Mouse (Mus musculus) ES-Bruce4 (cell line): ENCODE data around the gene Rasgef1b. TPM values are rescaled to one million over a fixed set of nuclear protein-coding genes. Genes with fewer than 3 reads are reported as not detected.

Source experiments
- H3K27ac ChIP-seq: 2 replicates; pipeline ENCODE4 v1.5.1; 2012; ENCODE audit warnings: low read length, inconsistent platforms; ENCODE audit not compliant: insufficient read depth
- H3K27me3 ChIP-seq: 2 replicates; pipeline ENCODE4 v1.6.1; 2012; ENCODE audit warnings: mild to moderate bottlenecking, low read length, inconsistent platforms; ENCODE audit not compliant: control insufficient read depth, poor library complexity, insufficient read depth, severe bottlenecking
- H3K36me3 ChIP-seq: 2 replicates; pipeline ENCODE4 v1.6.1; 2012; ENCODE audit warnings: inconsistent platforms, mild to moderate bottlenecking, low read length, moderate library complexity; ENCODE audit not compliant: control insufficient read depth, poor library complexity, insufficient read depth, severe bottlenecking
- H3K4me1 ChIP-seq: one replicate; pipeline ENCODE4 v1.8.1; 2011; ENCODE audit warnings: low read length; ENCODE audit not compliant: control insufficient read depth, insufficient read depth
- H3K4me3 ChIP-seq: 2 replicates; pipeline ENCODE4 v1.5.1; 2011; ENCODE audit warnings: low read depth, mild to moderate bottlenecking, low read length
- H3K9ac ChIP-seq: 2 replicates; pipeline ENCODE4 v1.6.1; 2012; ENCODE audit warnings: low read depth, mild to moderate bottlenecking, inconsistent platforms; ENCODE audit not compliant: poor library complexity, severe bottlenecking
- H3K9me3 ChIP-seq: replicated peaks from 2 replicates; pipeline ENCODE4 v1.6.1; 2012; ENCODE audit warnings: mild to moderate bottlenecking, low read length, inconsistent platforms; ENCODE audit not compliant: control insufficient read depth, poor library complexity, insufficient read depth, severe bottlenecking
- CTCF ChIP-seq: IDR thresholded peaks from one replicate; pipeline ENCODE4 v1.8.1; 2011; ENCODE audit warnings: low read depth, low read length
- EP300 ChIP-seq: IDR thresholded peaks from 2 replicates; pipeline ENCODE4 v1.6.1; 2011; ENCODE audit warnings: low read depth, low read length; ENCODE audit not compliant: insufficient read depth
- POLR2A ChIP-seq: IDR thresholded peaks from one replicate; pipeline ENCODE4 v1.8.1; 2011; ENCODE audit warnings: low read length; ENCODE audit not compliant: insufficient read depth
- polyA plus RNA-seq: library from polyadenylated mRNA; stranded (reverse); fragments of >200 nt; gene quantifications from 2 replicates; pipeline ENCODE4 v1.2.4, GENCODE M21; 2011; ENCODE audit warnings: low read depth; ENCODE audit not compliant: missing spikeins, insufficient read depth, insufficient read length

Gene Rasgef1b
- polyA plus RNA-seq, 1 experiment, result 1.9 TPM

DNA sequence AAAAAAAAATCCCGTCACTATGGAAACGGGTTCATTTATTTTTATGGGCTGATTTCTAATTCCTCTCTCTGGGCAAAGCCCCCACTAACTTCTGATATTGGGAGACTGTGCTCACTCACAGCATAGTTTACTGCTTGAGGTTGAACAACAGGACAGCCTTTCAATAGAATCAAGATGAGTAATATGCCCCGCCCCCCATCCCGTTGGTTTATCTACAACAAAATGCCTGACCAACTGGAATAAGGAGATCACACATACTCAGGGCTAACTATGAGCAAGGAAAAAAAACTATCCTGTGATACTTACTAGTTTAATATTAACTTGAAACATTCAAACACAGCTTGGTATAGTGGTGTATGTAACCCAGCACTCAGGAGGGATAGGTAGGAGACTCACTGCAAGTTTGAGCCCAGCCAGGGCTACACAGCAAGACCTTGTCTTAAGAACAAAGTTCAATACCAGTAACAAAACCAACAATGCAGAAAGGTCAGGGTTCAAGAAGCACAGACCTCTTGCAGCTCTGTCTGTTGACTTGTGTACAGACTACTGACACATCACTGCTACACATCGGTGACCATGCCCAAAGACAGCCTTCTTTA is 330.3 kb downstream of the Rasgef1b start:
- H3K9ac ChIP-seq, result no peak overlapping the region
- H3K36me3 ChIP-seq, result no peaks in the 10 kb centered on the region
- no peak for TF ChIP-seq EP300
- no peak for TF ChIP-seq CTCF
- TF ChIP-seq POLR2A, result no peak
- H3K4me1 ChIP-seq, result peaks cover 1% of the 10 kb centered on the region
- H3K4me3 ChIP-seq, result no peak overlapping the region
- no peaks in the 10 kb centered on the region for H3K27me3 ChIP-seq
- H3K27ac ChIP-seq, result no peak overlapping the region
- no peaks in the 10 kb centered on the region for H3K9me3 ChIP-seq

DNA sequence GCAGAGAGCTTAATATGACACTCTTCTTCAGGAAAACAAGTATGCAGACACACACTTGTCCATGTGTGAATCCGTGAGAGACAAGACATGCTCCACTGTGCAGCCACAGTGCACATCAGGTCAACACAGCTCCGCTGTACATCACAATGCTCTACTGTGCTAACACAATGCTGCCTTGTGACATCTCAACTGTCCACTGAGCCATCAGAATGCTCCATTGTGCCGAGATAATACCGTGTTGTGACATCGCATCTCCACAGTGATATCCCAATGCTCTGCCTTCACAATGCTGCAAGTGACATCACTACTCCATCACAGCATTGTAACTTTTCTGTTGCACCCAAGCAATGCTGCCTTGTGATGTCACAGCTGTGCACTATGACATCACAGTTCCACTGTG is 334.3 kb downstream of the Rasgef1b start:
- H3K4me3 ChIP-seq, result no peak overlapping the region
- H3K27me3 ChIP-seq, result no peaks in the 10 kb centered on the region
- H3K36me3 ChIP-seq, result no peaks in the 10 kb centered on the region
- H3K27ac ChIP-seq, result no peak overlapping the region
- no peak overlapping the region for H3K9ac ChIP-seq
- H3K9me3 ChIP-seq, result no peaks in the 10 kb centered on the region
- TF ChIP-seq CTCF (no peak), POLR2A (no peak), EP300 (no peak)
- H3K4me1 ChIP-seq, result no peaks in the 10 kb centered on the region

DNA sequence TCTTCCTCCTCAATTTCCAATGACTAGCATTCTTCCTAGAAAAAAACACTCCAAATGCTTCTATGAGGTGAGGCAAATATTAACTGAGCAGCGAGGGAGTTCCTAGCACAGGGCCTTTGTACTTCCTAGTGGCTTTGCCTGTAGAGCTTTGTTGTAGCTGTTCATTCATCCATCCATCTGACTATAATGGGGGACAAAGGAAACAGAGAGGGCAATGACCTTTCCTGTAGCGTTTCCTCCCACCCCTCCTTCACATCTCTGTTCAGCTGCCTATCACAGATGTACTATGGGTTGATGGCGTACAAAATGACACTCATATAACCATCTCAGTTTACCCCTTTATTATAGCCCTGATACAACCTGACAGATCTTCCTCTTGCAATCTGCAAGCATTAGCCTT is 337.3 kb downstream of the Rasgef1b start:
- H3K27me3 ChIP-seq, result no peaks in the 10 kb centered on the region
- no peaks in the 10 kb centered on the region for H3K9me3 ChIP-seq
- H3K9ac ChIP-seq, result no peak overlapping the region
- H3K4me1 ChIP-seq, result no peaks in the 10 kb centered on the region
- H3K36me3 ChIP-seq, result no peaks in the 10 kb centered on the region
- H3K4me3 ChIP-seq, result no peak overlapping the region
- no peak overlapping the region for H3K27ac ChIP-seq
- TF ChIP-seq CTCF, result no peak
- no peak for TF ChIP-seq EP300
- no peak for TF ChIP-seq POLR2A

DNA sequence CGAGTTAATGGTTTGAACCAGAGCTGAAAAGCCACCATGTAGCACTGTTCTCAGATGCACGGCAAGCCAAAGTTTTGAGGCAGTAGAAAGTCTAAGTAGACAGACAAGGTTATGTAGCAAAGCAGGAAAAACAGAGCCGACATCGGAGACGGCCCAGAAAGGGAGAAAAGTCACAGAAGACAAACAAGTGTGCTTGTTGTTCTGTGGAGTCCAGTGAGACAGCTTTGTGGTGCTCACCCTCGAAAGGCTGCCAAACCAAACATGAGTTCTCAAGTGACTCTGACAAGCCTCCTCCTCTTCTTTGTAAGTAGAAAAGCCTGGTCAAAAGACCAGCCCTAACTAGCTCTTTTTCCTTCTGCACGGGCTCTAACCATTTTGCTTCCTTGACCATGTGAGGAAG is 338.1 kb downstream of the Rasgef1b start:
- Histone ChIP-seq H3K9ac (no peak overlapping the region), H3K9me3 (no peaks in the 10 kb centered on the region), H3K27ac (no peak overlapping the region), H3K4me1 (no peaks in the 10 kb centered on the region), H3K36me3 (no peaks in the 10 kb centered on the region), H3K27me3 (no peaks in the 10 kb centered on the region), H3K4me3 (no peak overlapping the region)
- TF ChIP-seq CTCF (no peak), EP300 (no peak), POLR2A (no peak)

DNA sequence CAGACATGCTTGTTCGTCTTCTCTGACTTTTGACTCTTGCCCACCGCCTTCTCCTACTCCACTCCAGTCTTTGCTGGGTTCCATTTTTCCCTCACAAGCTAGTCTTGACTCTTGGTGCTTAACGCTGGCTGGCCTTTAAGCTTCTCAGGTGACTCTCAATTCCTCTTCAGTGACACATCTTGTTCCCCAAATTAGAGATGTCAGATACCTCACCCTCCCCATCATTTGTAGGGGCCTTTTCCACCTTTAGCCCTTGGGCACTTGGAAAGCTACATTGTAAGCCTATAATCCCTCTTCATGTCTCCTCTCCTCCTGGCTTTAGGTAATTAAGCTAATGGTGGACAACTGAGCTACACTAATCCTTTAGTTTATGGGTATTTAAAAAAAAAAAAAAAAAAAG is 338.6 kb downstream of the Rasgef1b start:
- Histone ChIP-seq H3K36me3 (no peaks in the 10 kb centered on the region), H3K27me3 (no peaks in the 10 kb centered on the region), H3K4me1 (no peaks in the 10 kb centered on the region), H3K4me3 (no peak overlapping the region), H3K27ac (no peak overlapping the region), H3K9ac (no peak overlapping the region), H3K9me3 (no peaks in the 10 kb centered on the region)
- TF ChIP-seq EP300 (no peak), POLR2A (no peak), CTCF (no peak)

DNA sequence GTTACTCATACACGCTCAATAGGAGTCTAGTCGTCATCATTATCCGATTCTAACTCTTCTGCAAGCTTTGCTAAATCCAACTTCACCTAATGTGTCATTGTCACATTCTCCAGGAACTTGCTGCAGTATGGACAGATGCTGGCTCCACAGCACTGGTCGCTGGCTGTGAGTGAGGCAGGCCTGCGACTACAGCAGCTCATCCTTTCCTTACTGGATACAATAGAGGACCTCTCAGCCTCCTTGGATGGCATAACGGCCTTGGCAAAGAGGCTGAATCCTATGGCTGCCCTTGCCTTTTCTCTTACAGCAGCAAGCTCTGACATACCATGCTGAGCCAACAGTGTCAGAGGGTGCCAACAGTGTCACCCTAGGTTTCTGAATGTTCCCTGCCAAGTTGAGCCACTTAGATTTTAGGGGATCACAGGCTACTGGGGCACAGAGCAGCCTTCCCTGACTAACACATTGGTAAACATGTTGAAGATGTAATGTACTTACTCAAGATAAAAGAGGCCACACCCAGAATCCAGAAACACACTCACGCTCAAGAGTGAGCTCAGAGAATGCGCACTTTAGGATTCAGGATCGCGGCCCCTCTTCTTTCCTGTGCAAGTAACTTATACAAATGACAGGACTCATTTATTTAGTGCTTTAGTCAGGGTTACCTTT is 340.1 kb downstream of the Rasgef1b start:
- no peaks in the 10 kb centered on the region for H3K4me1 ChIP-seq
- no peaks in the 10 kb centered on the region for H3K9me3 ChIP-seq
- no peak overlapping the region for H3K27ac ChIP-seq
- TF ChIP-seq POLR2A, result no peak
- no peak for TF ChIP-seq EP300
- TF ChIP-seq CTCF, result no peak
- no peaks in the 10 kb centered on the region for H3K36me3 ChIP-seq
- H3K4me3 ChIP-seq, result no peak overlapping the region
- no peak overlapping the region for H3K9ac ChIP-seq
- no peaks in the 10 kb centered on the region for H3K27me3 ChIP-seq
